Mouse (Mus musculus): ENCODE measurements at regions not wholly inside any gene's neighbourhood (a gene's known extent, or its start where the extent isn't known, plus 50 kb on each side); places are given as distances from the start of the nearest gene placed in this dataset.

DNA sequence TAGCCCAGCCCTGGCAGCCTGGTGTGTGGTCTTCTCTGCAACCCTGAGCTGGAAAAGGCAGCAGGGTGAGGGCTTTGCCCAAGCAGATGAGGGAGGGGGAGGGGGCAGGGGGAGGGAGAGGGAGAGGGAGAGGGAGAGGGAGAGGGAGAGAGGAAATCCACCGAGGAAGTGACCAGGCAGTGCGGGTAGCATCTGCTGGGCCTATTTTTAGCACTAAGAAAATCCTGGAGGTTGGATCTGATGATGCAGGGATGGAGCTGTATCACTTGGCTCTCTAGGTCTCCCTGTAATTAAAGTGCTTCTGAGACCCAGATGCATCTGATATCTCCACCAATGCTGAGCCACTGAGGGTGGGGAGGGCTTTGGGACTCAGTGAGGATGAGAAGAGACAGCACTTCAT is 61.2 kb upstream of the Atxn1 start:
- Histone ChIP-seq H3K27me3 (replicated peaks; ENCODE audit: control insufficient read depth, insufficient read depth, low read length) (no peaks in the 10 kb centered on the region), H3K4me1 (replicated peaks; ENCODE audit: control insufficient read depth, insufficient read depth, low read length) (no peaks in the 10 kb centered on the region), H3K36me3 (ENCODE audit: control insufficient read depth, insufficient read depth) (no peaks in the 10 kb centered on the region), H3K9ac (ENCODE audit: low read depth, low read length) (no peak overlapping the region), H3K27ac (ENCODE audit: low read depth, low read length) (no peak overlapping the region), H3K4me2 (replicated peaks; ENCODE audit: low read depth) (no peak overlapping the region), H3K9me3 (ENCODE audit: control insufficient read depth) (no peaks in the 10 kb centered on the region), H3K4me3 (ENCODE audit: low read depth, low read length) (no peak overlapping the region)
- 25% methylated on average over 2 of the region's 2 CpGs for WGBS
- ATAC-seq: no peak
- no peak for TF ChIP-seq CTCF (IDR thresholded peaks at IDR 0.05; ENCODE audit: low read depth)

DNA sequence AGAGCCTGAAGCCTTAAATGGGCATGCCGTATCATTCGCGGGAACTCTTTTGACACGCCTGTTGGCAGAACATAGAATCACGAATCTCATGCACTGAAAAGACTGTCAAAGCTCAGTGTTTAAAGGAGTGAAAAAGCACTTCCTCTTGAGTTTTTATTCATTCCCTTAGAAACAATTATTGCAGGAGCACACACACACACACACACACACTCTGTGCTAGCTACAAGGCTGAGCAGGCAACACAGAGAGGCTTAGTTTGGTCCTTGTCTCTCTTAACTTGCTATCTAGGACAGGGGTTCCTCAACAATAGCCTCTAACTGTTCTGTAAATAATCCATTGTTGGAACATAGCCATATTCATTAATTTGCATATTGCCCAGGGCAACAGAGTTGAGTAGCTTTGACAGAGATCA is 58.8 kb upstream of the Atxn1 start:
- Histone ChIP-seq H3K4me1 (replicated peaks; ENCODE audit: control insufficient read depth, insufficient read depth, low read length) (0 out of 2 replicates have a peak, but pooled peaks cover 2% of the 10 kb centered on the region), H3K4me3 (ENCODE audit: low read depth, low read length) (no peak overlapping the region), H3K9me3 (ENCODE audit: control insufficient read depth) (no peaks in the 10 kb centered on the region), H3K36me3 (ENCODE audit: control insufficient read depth, insufficient read depth) (no peaks in the 10 kb centered on the region), H3K27me3 (replicated peaks; ENCODE audit: control insufficient read depth, insufficient read depth, low read length) (no peaks in the 10 kb centered on the region), H3K9ac (ENCODE audit: low read depth, low read length) (no peak overlapping the region), H3K4me2 (replicated peaks; ENCODE audit: low read depth) (no peak overlapping the region), H3K27ac (ENCODE audit: low read depth, low read length) (no peak overlapping the region)
- no peak for ATAC-seq
- TF ChIP-seq CTCF (IDR thresholded peaks at IDR 0.05; ENCODE audit: low read depth): no peak
- 49% methylated on average over 5 of the region's 5 CpGs for WGBS

DNA sequence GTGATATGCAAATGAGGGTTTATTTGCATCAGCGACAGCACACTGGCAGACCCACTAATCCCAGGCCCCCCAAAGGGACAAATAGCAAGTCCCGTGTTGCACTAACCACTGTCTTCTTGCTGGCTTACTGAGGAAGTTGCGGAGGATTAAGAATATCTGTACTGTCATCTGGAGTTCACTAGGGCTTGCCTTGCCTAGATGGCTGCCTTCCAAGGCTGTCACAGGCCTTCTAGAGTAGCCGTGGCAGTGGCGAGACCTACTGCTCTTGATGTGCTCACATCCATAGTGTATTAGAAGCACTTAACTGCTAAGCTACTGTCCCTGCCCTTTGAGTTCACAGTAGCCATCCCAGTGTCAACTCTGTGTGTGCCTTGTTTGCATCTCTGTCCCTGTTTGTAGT is 58.4 kb upstream of the Atxn1 start:
- 49% methylated on average over 5 of the region's 5 CpGs for WGBS
- H3K9ac ChIP-seq (ENCODE audit: low read depth, low read length): no peak overlapping the region
- no peak for TF ChIP-seq CTCF (IDR thresholded peaks at IDR 0.05; ENCODE audit: low read depth)
- H3K27ac ChIP-seq (ENCODE audit: low read depth, low read length): no peak overlapping the region
- H3K4me2 ChIP-seq (replicated peaks; ENCODE audit: low read depth): no peak overlapping the region
- no peaks in the 10 kb centered on the region for H3K36me3 ChIP-seq (ENCODE audit: control insufficient read depth, insufficient read depth)
- 0 out of 2 replicates have a peak, but pooled peaks cover 2% of the 10 kb centered on the region for H3K4me1 ChIP-seq (replicated peaks; ENCODE audit: control insufficient read depth, insufficient read depth, low read length)
- H3K9me3 ChIP-seq (ENCODE audit: control insufficient read depth): no peaks in the 10 kb centered on the region
- no peak for ATAC-seq
- H3K4me3 ChIP-seq (ENCODE audit: low read depth, low read length): no peak overlapping the region
- no peaks in the 10 kb centered on the region for H3K27me3 ChIP-seq (replicated peaks; ENCODE audit: control insufficient read depth, insufficient read depth, low read length)

DNA sequence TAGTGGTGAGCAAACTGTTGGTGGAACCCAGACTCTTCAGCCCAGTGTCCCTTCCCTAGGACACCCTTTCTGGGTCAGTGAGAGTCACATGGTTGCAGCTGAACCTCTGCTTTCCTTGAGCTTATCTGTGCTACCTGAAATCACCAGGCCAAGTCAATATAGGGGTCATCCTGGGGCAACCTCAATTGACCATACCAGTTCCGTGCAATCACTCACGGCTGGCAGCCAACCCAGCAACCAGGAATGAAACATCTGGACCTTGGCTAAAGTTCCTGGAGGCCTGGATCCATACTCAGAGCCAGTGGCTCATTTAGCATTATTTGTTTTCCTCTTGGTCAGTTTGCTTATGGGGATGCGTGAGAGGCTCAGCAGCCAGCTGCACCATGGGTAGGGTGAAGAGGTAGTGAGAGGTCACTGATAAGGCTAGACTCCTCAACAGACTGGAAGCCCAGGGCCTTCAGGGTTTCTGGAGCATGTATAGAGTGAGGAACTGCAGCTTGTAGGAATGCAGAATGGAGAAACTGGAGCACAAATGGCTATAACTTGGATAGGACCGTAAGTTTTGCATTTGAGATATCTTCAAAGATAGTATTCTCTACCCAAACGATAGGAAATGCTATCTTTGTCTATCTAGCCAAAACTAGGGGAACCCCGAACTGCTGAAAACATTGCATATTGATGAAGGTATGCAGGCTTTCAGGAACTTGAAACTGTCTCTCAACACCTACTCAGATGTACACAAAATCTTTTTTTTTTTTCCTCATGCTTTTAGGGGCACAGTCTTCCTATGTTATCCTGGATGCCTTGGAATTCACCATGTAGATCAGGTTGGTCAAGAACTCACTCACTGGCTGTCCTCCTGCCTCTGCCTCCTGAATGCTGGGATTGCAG is 56.4 kb upstream of the Atxn1 start:
- no peak for TF ChIP-seq CTCF (IDR thresholded peaks at IDR 0.05; ENCODE audit: low read depth)
- H3K27ac ChIP-seq (ENCODE audit: low read depth, low read length): no peak overlapping the region
- no peaks in the 10 kb centered on the region for H3K36me3 ChIP-seq (ENCODE audit: control insufficient read depth, insufficient read depth)
- H3K4me1 ChIP-seq (replicated peaks; ENCODE audit: control insufficient read depth, insufficient read depth, low read length): 0 out of 2 replicates have a peak, but pooled peaks cover 2% of the 10 kb centered on the region
- H3K9ac ChIP-seq (ENCODE audit: low read depth, low read length): no peak overlapping the region
- WGBS: 81% methylated on average over 6 of the region's 6 CpGs
- no peaks in the 10 kb centered on the region for H3K9me3 ChIP-seq (ENCODE audit: control insufficient read depth)
- ATAC-seq: no peak
- H3K4me3 ChIP-seq (ENCODE audit: low read depth, low read length): no peak overlapping the region
- no peak overlapping the region for H3K4me2 ChIP-seq (replicated peaks; ENCODE audit: low read depth)
- H3K27me3 ChIP-seq (replicated peaks; ENCODE audit: control insufficient read depth, insufficient read depth, low read length): no peaks in the 10 kb centered on the region

DNA sequence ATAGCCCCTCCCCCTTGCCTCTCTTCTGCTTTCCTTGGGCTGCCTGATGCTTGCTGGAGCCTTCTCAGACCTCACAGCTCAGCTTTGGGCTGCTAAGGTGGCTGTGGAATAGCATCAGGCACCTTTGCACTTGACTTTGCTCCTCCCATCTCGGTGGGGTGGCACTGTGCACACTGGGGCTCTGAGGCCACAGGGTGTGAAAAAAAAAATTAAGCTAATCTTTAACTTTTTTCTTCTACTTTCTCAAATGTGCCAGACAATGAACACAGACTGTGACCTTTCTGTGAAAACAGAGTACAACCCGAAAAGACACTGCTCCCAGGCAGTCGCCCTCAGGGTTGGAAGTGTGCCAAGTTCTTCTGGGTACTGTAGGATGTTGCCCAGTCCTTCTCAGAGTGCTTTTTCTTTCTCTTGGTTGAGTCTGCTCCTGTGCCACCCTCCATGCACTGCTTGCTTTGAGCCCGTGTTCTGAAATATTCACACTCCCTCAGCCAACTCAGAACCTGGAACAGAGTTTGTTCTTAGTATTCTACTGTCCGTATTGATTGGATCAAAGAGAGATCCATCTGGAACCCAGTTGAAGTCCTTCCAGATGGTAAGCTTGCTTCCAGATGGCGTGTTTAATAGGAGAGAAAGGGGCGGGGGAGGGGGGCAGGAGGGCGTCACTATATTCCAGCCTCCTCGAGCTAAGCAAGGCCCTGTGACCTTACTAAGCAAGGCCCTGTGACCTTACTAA is 54.8 kb upstream of the Atxn1 start:
- H3K4me3 ChIP-seq (ENCODE audit: low read depth, low read length): no peak overlapping the region
- no peaks in the 10 kb centered on the region for H3K27me3 ChIP-seq (replicated peaks; ENCODE audit: control insufficient read depth, insufficient read depth, low read length)
- peak overlapping the region; percentile 43; the same call in 1 of the 2 replicates for H3K4me2 ChIP-seq (replicated peaks; ENCODE audit: low read depth)
- H3K36me3 ChIP-seq (ENCODE audit: control insufficient read depth, insufficient read depth): no peaks in the 10 kb centered on the region
- H3K4me1 ChIP-seq (replicated peaks; ENCODE audit: control insufficient read depth, insufficient read depth, low read length): 0 out of 2 replicates have a peak, but pooled peaks cover 2% of the 10 kb centered on the region
- no peak overlapping the region for H3K9ac ChIP-seq (ENCODE audit: low read depth, low read length)
- WGBS: 26% methylated on average over 9 of the region's 9 CpGs
- TF ChIP-seq CTCF (IDR thresholded peaks at IDR 0.05; ENCODE audit: low read depth): no peak
- ATAC-seq: peak; percentile 93
- H3K9me3 ChIP-seq (ENCODE audit: control insufficient read depth): no peaks in the 10 kb centered on the region
- H3K27ac ChIP-seq (ENCODE audit: low read depth, low read length): no peak overlapping the region

DNA sequence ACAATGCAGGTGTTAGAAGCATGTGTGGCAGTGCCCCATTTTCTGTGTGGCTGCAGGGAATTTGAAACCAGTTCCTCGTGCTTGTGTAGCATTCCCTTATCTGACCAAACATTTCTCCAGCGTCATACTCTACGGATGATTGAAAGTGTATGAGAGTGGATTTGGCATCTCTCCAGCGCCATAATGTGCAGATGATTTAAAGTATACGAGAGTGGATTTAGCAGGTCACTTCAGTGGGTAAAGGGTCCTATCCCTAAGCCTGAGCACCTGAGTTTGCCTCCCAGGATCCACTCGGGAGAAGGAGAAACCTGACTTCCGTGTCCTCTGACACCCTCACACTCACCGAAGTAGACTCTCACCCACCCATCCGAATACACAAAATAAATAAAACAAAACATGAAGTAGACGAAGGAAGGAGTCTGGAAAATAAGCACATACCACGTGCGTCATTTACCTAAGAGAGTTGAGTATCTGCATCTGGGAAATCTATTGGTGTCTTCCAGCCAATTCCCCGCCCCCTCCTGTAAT is 54.2 kb upstream of the Atxn1 start:
- Histone ChIP-seq H3K4me3 (ENCODE audit: low read depth, low read length) (no peak overlapping the region), H3K9me3 (ENCODE audit: control insufficient read depth) (no peaks in the 10 kb centered on the region), H3K4me2 (replicated peaks; ENCODE audit: low read depth) (peak overlapping the region; percentile 43), H3K4me1 (replicated peaks; ENCODE audit: control insufficient read depth, insufficient read depth, low read length) (0 out of 2 replicates have a peak, but pooled peaks cover 2% of the 10 kb centered on the region), H3K27ac (ENCODE audit: low read depth, low read length) (no peak overlapping the region), H3K27me3 (replicated peaks; ENCODE audit: control insufficient read depth, insufficient read depth, low read length) (no peaks in the 10 kb centered on the region), H3K36me3 (ENCODE audit: control insufficient read depth, insufficient read depth) (no peaks in the 10 kb centered on the region), H3K9ac (ENCODE audit: low read depth, low read length) (no peak overlapping the region)
- WGBS: 33% methylated on average over 13 of the region's 13 CpGs
- no peak for TF ChIP-seq CTCF (IDR thresholded peaks at IDR 0.05; ENCODE audit: low read depth)
- peak; percentile 22 for ATAC-seq

Data from intestine, postnatal 0 days (tissue).